Mouse (Mus musculus) heart, adult 2 months (tissue): ENCODE data around the gene Tjp3. TPM values are rescaled to one million over a fixed set of nuclear protein-coding genes. Genes with fewer than 3 reads are reported as not detected.

Source experiments
- DNase-seq, 2 experiments: peaks; one replicate each; pipeline ENCODE4 v3.0.0; 2021
- H3K27ac ChIP-seq: fragments of 200-600 bp; 2 replicates; pipeline ENCODE4 v1.8.1; 2022
- H3K27me3 ChIP-seq: fragments of 200-500 bp; 2 replicates; pipeline ENCODE4 v1.6.1; 2012; ENCODE audit warnings: mild to moderate bottlenecking, low read length, inconsistent platforms, mixed read lengths; ENCODE audit not compliant: control insufficient read depth, insufficient read depth
- H3K36me3 ChIP-seq: fragments of 200-500 bp; 2 replicates; pipeline ENCODE4 v1.6.1; 2012; ENCODE audit warnings: low read length, inconsistent platforms; ENCODE audit not compliant: control insufficient read depth, insufficient read depth
- H3K4me1 ChIP-seq: fragments of 200-500 bp; 2 replicates; pipeline ENCODE4 v1.6.1; 2011; ENCODE audit warnings: low read length; ENCODE audit not compliant: control insufficient read depth, insufficient read depth
- H3K4me3 ChIP-seq: fragments of 200-600 bp; 2 replicates; pipeline ENCODE4 v1.8.1; 2022
- H3K79me2 ChIP-seq: fragments of 200-500 bp; replicated peaks from 2 replicates; pipeline ENCODE4 v1.6.1; 2012; ENCODE audit warnings: mild to moderate bottlenecking, inconsistent platforms, low read length, moderate library complexity, mixed read lengths; ENCODE audit not compliant: control insufficient read depth, insufficient read depth
- H3K9ac ChIP-seq: fragments of 200-500 bp; 2 replicates; pipeline ENCODE4 v1.6.1; 2012; ENCODE audit warnings: low read depth, mild to moderate bottlenecking, control low read depth, inconsistent platforms, low read length, mixed read lengths
- CTCF ChIP-seq: fragments of 200-600 bp; IDR thresholded peaks from 2 replicates; pipeline ENCODE4 v1.8.1; 2022; ENCODE audit warnings: antibody characterized with exemption, mild to moderate bottlenecking, moderate library complexity
- EP300 ChIP-seq: fragments of 200-500 bp; IDR thresholded peaks from 2 replicates; pipeline ENCODE4 v1.6.1; 2011; ENCODE audit warnings: low read depth, low read length, control low read depth; ENCODE audit not compliant: insufficient read depth
- POLR2A ChIP-seq: fragments of 200-500 bp; IDR thresholded peaks from 2 replicates; pipeline ENCODE4 v1.6.1; 2011; ENCODE audit warnings: mild to moderate bottlenecking, low read depth, low read length, control low read depth; ENCODE audit not compliant: insufficient read depth
- WGBS: fragments of 180-500 bp; shearing (Covaris S2); methylation state at CpG from one replicate; pipeline ENCODE4 v1.1.7; 2018; 5-methylcytosine and 5-hydroxymethylcytosine counted together
- intact Hi-C: fragments of 180-260 bp; cut with DNase I; formaldehyde crosslinking; loops from one replicate; pipeline ENCODE4 v1.15.1; 2025
- polyA plus RNA-seq: library from polyadenylated mRNA; depleted of rRNA; stranded (reverse); fragments of >200 nt; gene quantifications from 2 replicates; pipeline ENCODE4 v1.2.3, GENCODE M21; 2012
- total RNA-seq, 2 experiments: library from RNA; stranded (reverse); gene quantifications; 2 replicates each; pipeline ENCODE4 v1.2.3; 2021

Tjp3 gene
- total and polyA plus RNA-seq, 3 experiments: 0.78 TPM; not detected in 2

DNA sequence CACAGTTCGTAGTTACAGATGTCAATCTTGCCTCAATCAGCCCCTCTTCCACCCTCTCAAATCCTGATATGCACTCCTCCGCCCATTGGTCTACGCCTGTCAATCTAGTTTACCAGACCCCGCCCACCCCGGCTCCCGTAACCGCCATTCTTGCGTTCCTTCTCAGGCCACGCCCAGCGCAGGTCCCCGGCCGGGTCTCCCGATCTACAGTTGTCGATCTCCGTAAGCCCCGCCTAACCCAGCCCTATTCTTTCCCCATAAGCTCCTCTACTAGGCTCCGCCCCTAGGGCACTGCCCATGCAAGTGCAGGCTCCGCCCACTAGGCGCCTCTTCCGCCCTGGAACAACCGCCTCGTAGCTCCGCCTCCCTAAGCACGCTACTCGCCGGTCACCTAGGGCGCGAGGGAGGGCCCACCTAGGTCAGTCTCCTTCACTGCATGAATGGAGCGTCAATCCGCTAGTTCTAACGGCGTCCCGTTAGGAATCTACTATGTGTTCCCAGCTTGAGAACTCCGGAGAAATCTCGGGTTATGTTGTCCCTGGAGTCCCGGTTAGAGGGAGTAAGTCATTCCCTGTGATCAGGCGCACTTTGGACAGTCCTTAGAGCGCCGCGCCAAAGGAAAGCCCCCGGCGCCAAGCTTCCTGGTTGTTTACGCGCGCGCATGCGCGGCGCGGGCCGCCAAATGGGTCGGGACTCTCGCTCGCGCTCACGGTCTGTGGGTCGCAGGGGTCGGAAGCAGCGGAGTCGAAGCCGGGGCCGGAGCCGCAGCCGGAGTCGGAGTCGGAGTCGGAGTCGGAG lies 29.4 kb upstream of the Tjp3 start, which contains the start of gene Cactin:
Gene Cactin (plus strand): TSS at position 554 of the 798 bp plus-strand sequence.
- Histone ChIP-seq H3K4me1 (peaks cover 6% of the 10 kb centered on the region), H3K27me3 (no peaks in the 10 kb centered on the region), H3K79me2 (no peaks in the 10 kb centered on the region; the same call in 1 of the 2 replicates), H3K4me3 (peak within 1 kb of the TSS; percentile 79), H3K36me3 (no peaks in the 10 kb centered on the region; the same call in 1 of the 2 replicates), H3K27ac (peak within 1 kb of the TSS; percentile 99), H3K9ac (peak within 1 kb of the TSS; percentile 88)
- WGBS: under 1% methylated on average over 68 of the region's 68 CpGs
- peak; percentile 72 for TF ChIP-seq POLR2A
- TF ChIP-seq CTCF: peak; percentile 59
- TF ChIP-seq EP300: 0 out of 2 replicates have a peak, but pooled peaks have one; percentile 26
- DNase-seq: peak; percentile 95 to 100
- intact Hi-C loops: loop anchor here (1.0 to 2.0 kb wide), 2 partner anchors 21 to 30 kb away; partner anchors contain the start of gene Hmg20b

DNA sequence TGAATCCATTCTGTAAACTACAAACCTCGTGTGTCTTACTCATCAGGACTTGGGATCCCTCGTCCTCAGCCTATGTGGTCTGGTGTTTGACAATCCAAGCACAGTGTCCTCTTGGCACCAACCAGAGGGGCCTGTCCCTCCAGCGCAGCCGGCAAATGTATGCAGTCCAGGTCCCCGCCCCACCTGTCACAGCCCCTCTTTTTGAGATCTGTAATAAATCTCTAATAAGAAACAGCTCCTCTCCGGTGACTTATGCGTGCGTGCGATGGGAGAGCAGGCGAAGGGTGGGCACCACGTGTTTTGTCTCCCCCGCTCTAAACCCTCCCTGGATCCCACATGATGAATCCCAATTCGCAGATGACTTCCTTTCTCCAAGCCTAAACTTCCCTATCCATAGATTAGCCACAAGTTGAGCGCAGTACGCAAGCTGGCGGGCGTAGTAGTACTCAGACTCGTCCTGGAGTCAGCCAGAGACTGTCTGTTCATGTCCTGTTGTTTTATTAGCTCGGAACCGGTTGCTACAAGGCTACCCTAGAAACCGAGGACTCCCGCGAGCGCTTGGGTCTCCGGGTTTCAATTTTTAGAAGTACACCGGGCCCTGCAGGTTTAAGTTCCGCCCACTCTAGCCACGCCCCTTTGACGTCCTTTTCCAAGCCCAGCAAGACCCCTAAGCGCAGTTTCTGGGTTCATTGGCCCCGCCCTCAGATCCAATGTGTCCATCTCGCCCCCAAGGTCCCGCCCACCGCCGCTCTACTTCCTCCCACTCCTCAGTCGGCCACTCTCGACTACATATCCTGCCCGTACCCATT lies 28.6 kb upstream of the Tjp3 start:
- Histone ChIP-seq H3K36me3 (no peaks in the 10 kb centered on the region; the same call in 1 of the 2 replicates), H3K27ac (peak overlapping the region; percentile 99), H3K27me3 (no peaks in the 10 kb centered on the region), H3K4me1 (peaks cover 6% of the 10 kb centered on the region), H3K9ac (peak overlapping the region; percentile 75), H3K79me2 (no peaks in the 10 kb centered on the region; the same call in 1 of the 2 replicates), H3K4me3 (peak overlapping the region; percentile 60)
- peak in 1 of 2 experiments; percentile 93 for DNase-seq
- TF ChIP-seq EP300 (no peak), POLR2A (peak; percentile 64; the same call in 1 of the 2 replicates)
- intact Hi-C loops: loop anchor here (1.0 to 2.0 kb wide), 3 partner anchors 21 to 31 kb away; partner anchors contain the start of genes Hmg20b and Pip5k1c
- WGBS: 2% methylated on average over 38 of the region's 38 CpGs

DNA sequence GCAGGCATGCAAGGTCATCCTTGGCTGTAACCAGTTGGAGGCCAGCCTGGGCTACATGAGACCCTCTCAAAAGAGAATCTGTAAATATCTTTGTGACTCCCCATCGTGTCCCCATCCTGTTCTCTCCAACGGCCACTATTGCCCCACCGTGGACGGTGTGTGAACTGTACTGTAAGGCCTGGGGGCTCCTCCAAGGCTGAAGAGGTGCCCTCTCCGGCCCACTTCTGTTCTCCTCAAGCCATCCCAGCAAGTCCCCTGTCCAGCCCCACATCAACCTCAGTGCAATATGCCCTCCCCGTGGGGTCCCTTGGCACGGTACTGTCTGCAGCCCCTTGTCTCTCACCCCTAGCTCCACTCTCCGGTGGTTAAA lies 27.9 kb upstream of the Tjp3 start:
- no peaks in the 10 kb centered on the region for H3K27me3 ChIP-seq
- H3K4me3 ChIP-seq: no peak overlapping the region
- H3K4me1 ChIP-seq: peaks cover 6% of the 10 kb centered on the region
- WGBS: 41% methylated on average over 8 of the region's 8 CpGs
- intact Hi-C loops: loop anchor here (2.0 kb wide), 1 partner anchor 27 kb away; the partner anchor contains the start of gene Pip5k1c
- peak overlapping the region; percentile 75 for H3K9ac ChIP-seq
- no peaks in the 10 kb centered on the region; the same call in 1 of the 2 replicates for H3K79me2 ChIP-seq
- TF ChIP-seq POLR2A (no peak), CTCF (peak; percentile 49), EP300 (no peak)
- DNase-seq: peak in 1 of 2 experiments; percentile 40
- H3K36me3 ChIP-seq: no peaks in the 10 kb centered on the region; the same call in 1 of the 2 replicates
- peak overlapping the region; percentile 99 for H3K27ac ChIP-seq

DNA sequence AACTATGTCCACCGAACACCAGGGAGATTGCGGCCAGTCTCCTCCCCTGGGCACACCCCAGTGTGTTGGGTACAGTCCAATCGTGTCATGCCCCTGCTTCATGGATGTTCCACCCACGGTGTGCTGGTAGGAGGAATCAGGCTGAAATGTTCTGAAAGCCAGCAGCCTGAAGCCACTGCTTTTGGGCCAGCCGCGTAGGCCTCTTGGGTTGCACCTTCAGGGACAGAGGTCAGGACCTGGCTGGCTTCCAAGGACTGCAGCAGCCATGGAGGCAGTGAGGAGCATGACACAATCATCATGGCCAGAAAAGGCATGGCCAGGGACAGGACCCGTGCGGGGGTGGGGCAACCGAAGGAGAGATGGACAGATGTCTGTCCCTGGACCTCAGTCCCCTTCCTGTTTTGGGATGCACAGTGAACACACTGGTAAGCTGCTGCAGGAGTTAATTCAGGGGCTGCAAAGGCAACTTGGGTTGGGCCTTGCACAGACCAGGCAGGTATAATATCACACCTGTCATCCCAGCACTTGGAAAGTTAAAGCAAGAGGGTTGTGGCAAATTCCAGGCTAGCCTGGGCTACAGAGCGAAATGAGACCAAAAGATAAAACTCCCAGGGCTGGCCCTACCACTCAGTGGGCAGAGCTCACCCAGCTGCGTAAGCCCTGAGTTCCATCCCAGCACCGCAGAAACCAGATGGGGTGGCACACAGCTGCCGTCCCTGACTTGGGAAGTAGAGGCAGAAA lies 27.4 kb upstream of the Tjp3 start:
- DNase-seq: peak in 1 of 2 experiments; percentile 49
- intact Hi-C loops: loop anchor here (2.0 kb wide), 1 partner anchor 26 kb away; the partner anchor contains the start of gene Pip5k1c
- no peak for TF ChIP-seq EP300
- no peak for TF ChIP-seq POLR2A
- no peak for TF ChIP-seq CTCF
- H3K27me3 ChIP-seq: no peaks in the 10 kb centered on the region
- H3K4me3 ChIP-seq: no peak overlapping the region
- no peak overlapping the region for H3K27ac ChIP-seq
- H3K9ac ChIP-seq: no peak overlapping the region
- H3K79me2 ChIP-seq: no peaks in the 10 kb centered on the region; the same call in 1 of the 2 replicates
- H3K4me1 ChIP-seq: peaks cover 6% of the 10 kb centered on the region
- 68% methylated on average over 13 of the region's 13 CpGs for WGBS
- H3K36me3 ChIP-seq: no peaks in the 10 kb centered on the region; the same call in 1 of the 2 replicates

DNA sequence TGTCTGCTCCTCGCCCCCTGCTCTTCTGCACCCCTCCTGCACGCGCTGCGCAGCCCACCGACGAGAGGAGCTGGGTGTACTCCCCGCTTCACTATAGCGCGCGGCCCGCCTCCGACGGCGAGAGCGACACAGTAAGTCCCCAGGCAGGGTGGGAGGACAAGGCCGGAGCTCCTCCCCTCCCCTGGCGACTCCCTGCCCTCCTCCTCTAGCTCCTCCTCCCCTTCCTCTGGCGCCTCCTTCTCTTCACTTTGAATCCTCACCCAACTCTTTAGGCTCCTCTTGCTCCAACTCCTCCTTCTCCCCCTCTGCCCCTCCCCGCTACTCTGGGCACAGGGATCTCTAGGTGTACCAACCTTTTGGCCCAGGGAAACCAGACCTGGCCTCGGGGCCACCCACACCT lies 25.9 kb upstream of the Tjp3 start:
- Histone ChIP-seq H3K27ac (no peak overlapping the region), H3K79me2 (no peaks in the 10 kb centered on the region; the same call in 1 of the 2 replicates), H3K27me3 (no peaks in the 10 kb centered on the region), H3K9ac (no peak overlapping the region), H3K4me3 (no peak overlapping the region), H3K4me1 (peaks cover 6% of the 10 kb centered on the region), H3K36me3 (no peaks in the 10 kb centered on the region; the same call in 1 of the 2 replicates)
- peak in 1 of 2 experiments; percentile 52 for DNase-seq
- 49% methylated on average over 20 of the region's 20 CpGs for WGBS
- TF ChIP-seq CTCF (no peak), POLR2A (no peak), EP300 (no peak)
- intact Hi-C loops: no loop called here
